Mouse (Mus musculus) G1E (cell line): ENCODE data around the gene Rbbp8nl.

Source experiments
- CTCF ChIP-seq: IDR thresholded peaks from 2 replicates; pipeline ENCODE4 v1.5.1; 2012; ENCODE audit warnings: low read depth, low read length, inconsistent platforms, mixed read lengths
- GATA1 ChIP-seq: IDR thresholded peaks from 2 replicates; pipeline ENCODE4 v1.6.1; 2012; ENCODE audit warnings: borderline replicate concordance, low read length, inconsistent platforms, mixed read lengths
- GATA2 ChIP-seq: IDR thresholded peaks from 2 replicates; pipeline ENCODE4 v1.6.1; 2012; ENCODE audit warnings: low read depth, low read length, inconsistent platforms, borderline replicate concordance
- POLR2AphosphoS5 ChIP-seq: IDR thresholded peaks from 2 replicates; pipeline ENCODE4 v1.6.1; 2012; ENCODE audit warnings: low read depth, low read length, inconsistent platforms; ENCODE audit not compliant: insufficient replicate concordance

GRCm38 (mm10) chr2:180256296-180257000 is 33.2 kb downstream of the Rbbp8nl start:
- TF ChIP-seq CTCF (no peak), GATA1 (no peak), GATA2 (no peak), POLR2AphosphoS5 (no peak)
